Mouse (Mus musculus): ENCODE results near the gene Fam178b.

DNA sequence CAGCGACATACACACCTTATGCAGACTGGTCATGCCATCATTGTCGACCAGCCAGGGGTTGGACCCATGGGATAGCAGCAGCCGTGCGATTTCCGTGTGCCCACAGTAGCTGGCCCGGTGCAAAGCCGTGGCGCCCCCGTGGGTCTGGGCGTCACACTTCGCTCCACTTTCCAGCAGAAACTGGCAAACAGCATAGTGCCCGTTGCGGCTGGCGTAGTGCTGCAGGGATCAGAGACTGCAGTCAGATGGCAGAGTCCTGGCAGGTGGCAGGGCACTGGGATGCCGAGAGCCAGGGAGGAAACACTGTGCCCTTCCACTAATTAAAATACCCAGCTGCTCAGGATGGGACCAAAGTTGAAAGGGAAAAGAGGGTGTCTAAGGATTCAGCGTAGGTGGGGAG lies 141.1 kb downstream of the Fam178b start:
- no peak for TF ChIP-seq CTCF (IDR thresholded peaks at IDR 0.05; ENCODE audit: low read depth)
- TF ChIP-seq EP300 (IDR thresholded peaks at IDR 0.05; ENCODE audit: low read depth) = no peak
